Mouse (Mus musculus) midbrain, embryonic 15.5 days (tissue): ENCODE data around the gene Fam19a1. TPM values are rescaled to one million over a fixed set of nuclear protein-coding genes. Genes with fewer than 3 reads are reported as not detected.

ENCODE experiments used
- ATAC-seq: fragments of 200-750 bp; cut with Nextera tagmentation; replicated peaks from 2 replicates; pipeline ENCODE4 v1.8.0; 2017; ENCODE audit warnings: moderate TSS enrichment
- H3K27ac ChIP-seq: fragments of 300-500 bp; sonication (generic); 2 replicates; pipeline ENCODE4 v1.5.1; 2015; ENCODE audit warnings: mild to moderate bottlenecking, inconsistent platforms
- H3K27me3 ChIP-seq: fragments of 300-500 bp; sonication (generic); replicated peaks from 2 replicates; pipeline ENCODE4 v1.6.1; 2015; ENCODE audit warnings: inconsistent platforms
- H3K36me3 ChIP-seq: fragments of 300-500 bp; sonication (generic); replicated peaks from 2 replicates; pipeline ENCODE4 v1.6.1; 2015; ENCODE audit warnings: inconsistent platforms
- H3K4me1 ChIP-seq: fragments of 300-500 bp; sonication (generic); 2 replicates; pipeline ENCODE4 v1.6.1; 2015; ENCODE audit warnings: inconsistent platforms
- H3K4me2 ChIP-seq: fragments of 300-500 bp; sonication (generic); 2 replicates; pipeline ENCODE4 v1.6.1; 2015; ENCODE audit warnings: inconsistent platforms, mild to moderate bottlenecking, moderate library complexity
- H3K4me3 ChIP-seq: fragments of 300-500 bp; sonication (generic); 2 replicates; pipeline ENCODE4 v1.5.1; 2015; ENCODE audit warnings: mild to moderate bottlenecking, inconsistent platforms
- H3K9ac ChIP-seq: fragments of 300-500 bp; sonication (generic); 2 replicates; pipeline ENCODE4 v1.6.1; 2015; ENCODE audit warnings: mild to moderate bottlenecking, inconsistent platforms
- H3K9me3 ChIP-seq: fragments of 300-500 bp; sonication (generic); 2 replicates; pipeline ENCODE4 v1.6.1; 2016; ENCODE audit warnings: inconsistent platforms
- WGBS: fragments of 180-500 bp; shearing (Covaris S2); methylation state at CpG from one replicate; pipeline ENCODE4 v1.1.7; 2015; ENCODE audit warnings: mixed read lengths; 5-methylcytosine and 5-hydroxymethylcytosine counted together
- polyA plus RNA-seq: library from polyadenylated mRNA; unstranded; fragments of >200 nt; fragmentation: Nextera tagmentation; extraction: Ambion mirVana; gene quantifications from 2 replicates; pipeline ENCODE4 v1.2.1, GENCODE M21; 2015

Gene Fam19a1
- polyA plus RNA-seq, 1 experiment from 2014 or later = 34.2 TPM

DNA sequence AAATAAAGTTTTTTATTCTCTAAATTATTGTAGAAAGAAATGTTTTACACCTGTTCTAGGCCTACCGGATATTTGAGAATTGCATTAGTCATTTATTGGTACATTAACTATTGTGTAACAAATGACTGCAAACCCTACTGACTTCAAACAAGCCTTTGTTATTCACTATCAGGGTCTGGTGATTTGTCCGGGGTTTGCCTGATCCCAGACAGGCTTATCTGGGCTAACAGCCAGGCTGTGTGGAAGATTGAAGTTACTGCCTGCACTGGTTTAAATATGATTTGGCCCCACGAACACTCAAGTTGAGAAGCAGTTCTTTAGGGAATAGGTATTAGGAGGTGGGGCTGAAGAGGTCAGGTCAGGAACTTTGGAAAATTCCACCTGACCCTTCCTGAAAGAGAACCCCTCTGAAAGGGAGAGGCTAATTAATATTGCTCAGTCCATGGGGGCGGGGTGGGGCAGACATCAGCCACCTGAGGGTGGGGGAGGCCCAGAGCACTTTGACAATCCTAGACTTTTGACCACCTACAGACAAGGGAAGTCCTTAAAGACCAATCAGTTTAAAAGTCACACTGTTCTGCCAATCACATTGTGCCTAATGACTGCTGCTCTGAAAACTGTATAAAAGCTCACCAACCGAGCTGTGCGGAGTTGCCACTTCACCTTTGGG is 344.8 kb downstream of the Fam19a1 start:
- no peak overlapping the region for H3K4me3 ChIP-seq
- H3K27me3 ChIP-seq = no peaks in the 10 kb centered on the region
- 45% methylated on average over 6 of the region's 6 CpGs for WGBS
- no peaks in the 10 kb centered on the region for H3K4me1 ChIP-seq
- H3K9me3 ChIP-seq = no peaks in the 10 kb centered on the region
- H3K9ac ChIP-seq = no peak overlapping the region
- no peak for ATAC-seq
- H3K4me2 ChIP-seq = no peak overlapping the region
- no peak overlapping the region for H3K27ac ChIP-seq
- no peaks in the 10 kb centered on the region for H3K36me3 ChIP-seq

DNA sequence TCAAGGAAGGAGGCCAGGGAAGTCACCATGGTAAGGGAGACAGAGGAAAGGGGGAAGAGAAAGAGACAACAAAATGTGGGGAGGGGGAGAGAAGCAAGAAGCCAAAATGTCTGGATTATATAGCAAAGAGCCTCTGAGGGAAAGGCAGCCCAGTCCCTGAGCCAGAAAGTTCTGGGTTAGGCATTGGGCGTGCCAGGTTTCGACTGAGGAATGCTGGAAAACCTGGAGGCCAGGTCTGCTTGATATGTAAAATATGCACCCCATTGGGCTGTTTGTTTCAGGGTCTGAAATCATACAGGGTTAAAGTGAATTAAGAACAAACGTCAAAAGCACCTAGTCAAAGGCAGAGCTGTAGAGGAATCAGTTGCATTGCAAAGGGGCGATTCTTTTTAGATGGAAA is 346.1 kb downstream of the Fam19a1 start:
- H3K9me3 ChIP-seq = no peaks in the 10 kb centered on the region
- ATAC-seq = no peak
- no peaks in the 10 kb centered on the region for H3K27me3 ChIP-seq
- no peaks in the 10 kb centered on the region for H3K4me1 ChIP-seq
- no peaks in the 10 kb centered on the region for H3K36me3 ChIP-seq
- H3K4me3 ChIP-seq = no peak overlapping the region
- H3K4me2 ChIP-seq = no peak overlapping the region
- H3K27ac ChIP-seq = no peak overlapping the region
- whole genome bisulfite sequencing = 78% methylated on average over 4 of the region's 4 CpGs
- H3K9ac ChIP-seq = no peak overlapping the region

DNA sequence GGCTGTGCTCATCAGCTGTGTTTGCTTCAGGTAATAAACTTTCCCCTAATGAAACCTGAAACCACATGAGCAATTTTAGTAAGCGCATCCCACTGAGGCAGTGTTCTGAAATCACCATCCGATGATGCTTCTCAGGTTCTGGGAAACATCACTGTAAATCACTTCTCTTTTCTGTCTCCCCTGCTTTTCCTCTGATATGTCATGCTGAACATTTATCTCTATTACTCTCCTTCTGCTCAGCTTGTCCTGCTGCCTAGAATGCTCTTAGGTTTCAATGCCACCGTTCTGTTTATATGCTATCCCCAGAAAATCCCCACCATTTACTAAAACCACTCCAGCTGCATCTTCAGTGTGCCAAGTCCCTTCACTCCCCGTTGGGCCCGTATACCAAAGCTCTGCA is 386.5 kb downstream of the Fam19a1 start:
- Histone ChIP-seq H3K27ac (no peak overlapping the region), H3K4me1 (no peaks in the 10 kb centered on the region), H3K9me3 (no peaks in the 10 kb centered on the region), H3K27me3 (no peaks in the 10 kb centered on the region), H3K36me3 (no peaks in the 10 kb centered on the region), H3K4me3 (no peak overlapping the region), H3K4me2 (no peak overlapping the region), H3K9ac (no peak overlapping the region)
- WGBS = 84% methylated on average over 5 of the region's 5 CpGs
- ATAC-seq = no peak

DNA sequence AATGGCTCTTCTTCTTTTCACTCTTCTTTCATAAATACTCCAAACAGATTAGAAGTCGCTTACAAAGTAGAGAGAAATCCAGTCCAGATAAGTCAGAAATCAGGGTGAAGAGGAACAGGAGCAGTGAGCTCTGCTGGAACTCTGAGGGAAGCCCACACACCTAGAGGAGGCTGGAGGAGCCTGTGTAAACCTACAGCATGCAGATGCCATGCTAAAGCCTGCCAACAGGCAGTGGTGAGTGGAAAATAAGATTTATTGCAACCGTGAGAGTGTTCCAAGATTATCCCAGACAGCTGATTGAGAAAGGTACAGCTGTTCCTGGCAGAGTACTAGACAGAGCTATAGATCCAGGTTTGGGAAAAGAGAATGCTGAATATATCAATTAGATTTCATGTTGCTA is 428.6 kb downstream of the Fam19a1 start:
- no peak overlapping the region for H3K9ac ChIP-seq
- WGBS = 75% methylated on average over 2 of the region's 2 CpGs
- H3K36me3 ChIP-seq = no peaks in the 10 kb centered on the region
- H3K27ac ChIP-seq = no peak overlapping the region
- no peaks in the 10 kb centered on the region; the same call in 1 of the 2 replicates for H3K4me1 ChIP-seq
- no peak for ATAC-seq
- no peak overlapping the region for H3K4me2 ChIP-seq
- no peaks in the 10 kb centered on the region for H3K9me3 ChIP-seq
- H3K27me3 ChIP-seq = no peaks in the 10 kb centered on the region
- no peak overlapping the region for H3K4me3 ChIP-seq

DNA sequence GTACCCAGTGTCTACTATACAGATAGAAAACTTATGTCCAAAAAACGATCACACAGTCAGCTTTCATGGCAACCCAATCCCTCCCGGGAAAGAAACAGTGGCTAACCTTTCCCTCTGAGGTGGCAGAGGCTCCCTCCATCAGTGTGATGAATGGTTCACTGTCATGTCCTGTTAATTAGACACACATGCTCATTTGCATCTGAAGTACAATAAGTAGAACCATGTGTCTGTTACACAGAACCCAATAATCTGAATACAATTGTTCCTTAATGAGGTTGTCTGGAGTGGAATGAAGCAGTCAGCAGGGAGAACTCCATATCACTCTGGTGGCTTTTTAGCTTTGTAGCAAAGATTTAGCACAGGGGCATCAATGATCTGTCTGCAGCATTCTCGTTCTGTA is 431.9 kb downstream of the Fam19a1 start:
- ATAC-seq = no peak
- WGBS = 39% methylated on average over 3 of the region's 3 CpGs
- H3K27me3 ChIP-seq = no peaks in the 10 kb centered on the region

DNA sequence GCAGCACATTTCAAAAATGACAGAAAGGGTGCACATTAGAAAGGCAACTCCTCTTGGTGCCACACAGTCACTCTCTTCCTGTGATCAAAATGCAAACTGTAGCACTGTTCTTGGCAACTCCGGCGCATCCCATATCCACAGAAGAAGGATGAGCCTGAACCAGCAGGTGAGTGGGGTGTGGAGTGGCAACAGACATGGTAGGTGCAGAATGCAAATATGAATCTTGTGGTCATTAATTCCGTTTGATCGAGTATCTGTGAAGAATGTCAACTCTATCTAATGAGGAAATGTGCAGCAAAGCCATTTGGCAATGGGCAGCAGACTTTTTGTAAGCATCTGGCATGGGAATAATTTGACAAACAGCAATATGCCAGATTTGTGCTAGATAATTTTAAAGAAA is 437.5 kb downstream of the Fam19a1 start:
- Histone ChIP-seq H3K27me3 (no peaks in the 10 kb centered on the region), H3K36me3 (no peaks in the 10 kb centered on the region), H3K9ac (no peak overlapping the region), H3K9me3 (no peaks in the 10 kb centered on the region), H3K4me3 (no peak overlapping the region), H3K4me1 (no peaks in the 10 kb centered on the region), H3K27ac (no peak overlapping the region), H3K4me2 (no peak overlapping the region)
- no peak for ATAC-seq
- 92% methylated on average over 4 of the region's 4 CpGs for WGBS

More for the DNA sequence above, 431.9 kb downstream of the Fam19a1 start:
- Histone ChIP-seq H3K4me2 (no peak overlapping the region), H3K4me1 (no peaks in the 10 kb centered on the region; the same call in 1 of the 2 replicates), H3K4me3 (no peak overlapping the region), H3K9ac (no peak overlapping the region), H3K36me3 (no peaks in the 10 kb centered on the region), H3K27ac (no peak overlapping the region), H3K9me3 (no peaks in the 10 kb centered on the region)

DNA sequence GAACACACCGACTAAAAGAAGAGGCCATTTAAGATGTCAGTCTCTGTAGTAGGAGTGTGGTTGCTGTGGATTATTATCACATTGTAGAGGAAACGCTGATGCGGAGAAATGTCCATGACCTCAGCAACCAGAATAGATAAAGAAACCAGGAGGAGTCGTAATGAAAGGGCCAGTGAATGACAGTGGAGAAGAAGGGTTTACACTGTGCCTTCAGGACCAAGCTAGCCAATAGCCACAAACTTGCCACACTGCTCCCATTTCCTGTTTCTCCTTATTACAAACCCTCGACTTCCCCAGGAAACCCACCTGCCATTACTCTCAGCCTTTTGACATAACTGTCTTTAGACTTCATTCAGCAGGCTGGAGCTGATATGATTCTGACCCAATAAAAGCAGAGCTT is 465.7 kb downstream of the Fam19a1 start:
- H3K27me3 ChIP-seq = no peaks in the 10 kb centered on the region
- H3K36me3 ChIP-seq = no peaks in the 10 kb centered on the region
- H3K4me2 ChIP-seq = no peak overlapping the region
- H3K9me3 ChIP-seq = no peaks in the 10 kb centered on the region
- H3K9ac ChIP-seq = no peak overlapping the region
- H3K4me1 ChIP-seq = no peaks in the 10 kb centered on the region
- no peak overlapping the region for H3K4me3 ChIP-seq
- no peak for ATAC-seq
- no peak overlapping the region for H3K27ac ChIP-seq
- 85% methylated on average over 5 of the region's 5 CpGs for WGBS

DNA sequence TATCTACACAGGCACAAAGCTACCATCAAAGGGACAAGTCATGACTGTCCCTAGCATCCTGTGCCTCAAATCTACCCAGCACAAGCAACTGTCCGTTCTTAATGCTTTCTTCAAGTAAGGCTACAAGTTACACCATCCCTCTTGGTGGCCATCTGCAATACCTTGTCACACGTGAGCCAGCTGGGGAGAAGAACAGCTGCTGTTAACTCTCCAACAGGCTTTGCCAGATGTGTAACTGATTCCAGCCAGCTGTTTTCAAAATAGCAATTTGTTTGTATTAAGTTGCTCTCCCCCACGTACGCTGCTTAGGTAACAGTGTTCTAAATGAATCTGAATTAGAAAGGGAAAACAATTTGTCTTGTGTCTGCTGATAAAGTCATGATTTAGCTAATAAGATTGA is 467.8 kb downstream of the Fam19a1 start:
- Histone ChIP-seq H3K27ac (no peak overlapping the region), H3K4me2 (no peak overlapping the region), H3K36me3 (no peaks in the 10 kb centered on the region), H3K9ac (no peak overlapping the region), H3K4me3 (no peak overlapping the region), H3K27me3 (no peaks in the 10 kb centered on the region), H3K9me3 (no peaks in the 10 kb centered on the region), H3K4me1 (no peaks in the 10 kb centered on the region)
- 83% methylated on average over 4 of the region's 4 CpGs for WGBS
- no peak for ATAC-seq

DNA sequence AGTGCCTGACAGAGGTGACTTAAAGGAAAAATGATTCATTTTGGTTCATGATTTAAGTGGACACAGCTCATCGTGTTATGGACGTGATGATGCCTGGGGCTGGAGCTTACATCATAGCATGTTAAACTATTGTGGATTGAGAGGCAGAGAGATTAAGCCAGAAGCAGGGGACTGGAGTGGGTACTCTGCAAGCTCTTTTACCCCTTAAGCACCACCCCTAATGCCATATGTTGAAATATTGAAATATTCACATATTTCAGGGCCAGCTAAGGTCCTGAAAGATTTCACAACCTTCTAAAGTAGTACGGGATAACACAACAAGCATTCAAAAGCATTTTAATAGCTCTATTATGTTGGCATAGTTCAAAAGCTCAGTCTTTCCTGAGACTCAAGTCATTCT is 468.2 kb downstream of the Fam19a1 start:
- no peak overlapping the region for H3K27ac ChIP-seq
- no peaks in the 10 kb centered on the region for H3K27me3 ChIP-seq
- H3K4me3 ChIP-seq = no peak overlapping the region
- ATAC-seq = no peak
- H3K36me3 ChIP-seq = no peaks in the 10 kb centered on the region
- H3K9me3 ChIP-seq = no peaks in the 10 kb centered on the region
- no peak overlapping the region for H3K4me2 ChIP-seq
- 73% methylated on average over 3 of the region's 3 CpGs for WGBS
- H3K4me1 ChIP-seq = no peaks in the 10 kb centered on the region
- H3K9ac ChIP-seq = no peak overlapping the region

DNA sequence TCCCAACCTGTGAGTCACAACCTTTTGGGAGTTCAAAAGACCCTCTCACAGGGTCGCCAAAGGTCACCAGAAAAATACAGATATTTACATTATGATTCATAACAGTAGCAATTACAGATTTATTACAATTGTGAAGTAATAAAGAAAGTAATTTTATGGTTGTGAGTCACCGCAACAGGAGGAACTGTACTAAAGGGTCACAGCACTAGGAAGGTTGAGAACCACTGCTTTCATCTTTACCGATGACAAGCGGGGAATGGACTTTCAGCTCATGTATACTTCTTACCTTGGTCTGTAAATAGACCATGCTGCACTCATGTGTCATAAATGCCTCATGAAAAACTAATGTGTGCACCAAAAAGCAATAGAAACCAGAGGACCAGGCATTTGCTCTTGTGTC is 474.5 kb downstream of the Fam19a1 start:
- Histone ChIP-seq H3K9ac (no peak overlapping the region), H3K4me3 (no peak overlapping the region), H3K9me3 (no peaks in the 10 kb centered on the region), H3K4me2 (no peak overlapping the region), H3K4me1 (no peaks in the 10 kb centered on the region), H3K27me3 (no peaks in the 10 kb centered on the region), H3K36me3 (no peaks in the 10 kb centered on the region), H3K27ac (no peak overlapping the region)
- 89% methylated on average over 4 of the region's 4 CpGs for WGBS
- ATAC-seq = no peak

DNA sequence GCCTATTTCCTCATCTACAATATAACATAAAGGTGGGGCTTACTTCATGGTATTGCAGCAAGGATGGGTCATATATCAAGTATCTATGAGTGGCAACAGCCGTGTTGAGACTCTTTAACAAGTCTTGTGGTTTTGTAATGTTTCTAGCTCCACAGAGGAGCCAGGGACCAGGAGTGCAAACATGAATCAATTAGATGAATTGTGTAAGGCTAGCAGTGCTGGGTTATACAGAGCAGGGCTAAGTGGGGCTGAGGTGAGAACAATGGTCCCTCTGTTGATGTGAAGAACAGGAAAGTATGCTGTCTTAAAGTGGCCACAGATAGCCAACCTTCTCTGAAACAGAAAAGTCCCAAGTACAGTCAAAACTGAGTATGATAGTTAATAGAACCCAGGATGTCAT is 480.1 kb downstream of the Fam19a1 start:
- Histone ChIP-seq H3K27ac (no peak overlapping the region), H3K27me3 (no peaks in the 10 kb centered on the region), H3K36me3 (no peaks in the 10 kb centered on the region), H3K9me3 (no peaks in the 10 kb centered on the region), H3K9ac (no peak overlapping the region), H3K4me3 (no peak overlapping the region), H3K4me2 (no peak overlapping the region), H3K4me1 (no peaks in the 10 kb centered on the region)
- no peak for ATAC-seq
- 73% methylated on average over 1 of the region's 1 CpGs for whole genome bisulfite sequencing

DNA sequence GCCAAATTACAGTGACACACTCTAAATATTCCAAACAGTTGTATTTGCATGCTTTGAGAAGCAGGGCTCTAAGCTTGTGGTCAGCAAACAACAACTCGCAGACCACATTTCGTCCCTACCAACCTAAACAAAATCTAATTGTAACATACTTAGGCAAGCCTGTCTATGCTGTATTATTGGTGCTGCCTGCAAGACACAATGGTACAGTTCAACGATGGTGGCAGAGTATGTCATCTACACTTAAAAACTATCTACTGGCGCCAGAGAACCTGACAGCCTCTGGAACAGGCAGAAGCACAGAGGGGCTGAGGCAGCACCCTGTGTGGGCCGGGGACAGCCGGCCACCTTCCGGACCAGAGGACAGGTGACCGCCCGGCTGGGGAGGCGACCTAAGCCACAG is 482.2 kb downstream of the Fam19a1 start:
- H3K9ac ChIP-seq = no peak overlapping the region
- H3K4me3 ChIP-seq = no peak overlapping the region
- H3K27ac ChIP-seq = no peak overlapping the region
- H3K4me2 ChIP-seq = no peak overlapping the region
- H3K27me3 ChIP-seq = no peaks in the 10 kb centered on the region
- H3K36me3 ChIP-seq = no peaks in the 10 kb centered on the region
- WGBS = 95% methylated on average over 10 of the region's 10 CpGs
- no peaks in the 10 kb centered on the region for H3K9me3 ChIP-seq
- H3K4me1 ChIP-seq = no peaks in the 10 kb centered on the region
- no peak for ATAC-seq

DNA sequence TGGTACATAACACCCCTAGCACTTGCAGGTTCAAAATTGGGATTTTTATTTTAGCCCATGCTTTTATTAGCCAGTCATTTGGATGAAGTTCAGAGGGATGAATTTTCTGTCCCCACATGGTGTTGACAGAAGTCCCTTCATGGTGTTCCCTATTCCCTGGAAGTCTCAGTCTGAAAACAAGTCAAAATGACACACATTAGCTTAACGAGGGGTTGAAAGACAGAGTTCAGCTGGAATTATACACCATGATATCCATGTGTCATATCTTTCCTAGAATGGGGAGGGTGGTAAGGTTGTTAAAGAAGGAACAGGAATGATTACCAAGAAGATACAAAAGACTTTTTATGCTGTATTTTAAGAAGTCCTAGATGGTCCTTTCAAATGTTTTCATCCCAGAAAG is 511.2 kb downstream of the Fam19a1 start:
- ATAC-seq = no peak
- Histone ChIP-seq H3K4me2 (no peak overlapping the region), H3K9me3 (no peaks in the 10 kb centered on the region), H3K4me3 (no peak overlapping the region), H3K27me3 (no peaks in the 10 kb centered on the region), H3K4me1 (no peaks in the 10 kb centered on the region), H3K36me3 (no peaks in the 10 kb centered on the region), H3K27ac (no peak overlapping the region), H3K9ac (no peak overlapping the region)
- WGBS = 88% methylated on average over 1 of the region's 1 CpGs
